Mouse (Mus musculus) hindbrain, embryonic 16.5 days (tissue): ENCODE data around the gene BC107364. TPM values are rescaled to one million over a fixed set of nuclear protein-coding genes. Genes with fewer than 3 reads are reported as not detected.
"Not testable (repeated sequence)": the region's sequence is repeated elsewhere in the genome, so short reads cannot be mapped to it uniquely, and the experiment has no call there.

Source experiments
- ATAC-seq: fragments of 200-750 bp; cut with Nextera tagmentation; 2 replicates; pipeline ENCODE4 v1.8.0; 2017; ENCODE audit warnings: moderate TSS enrichment, moderate library complexity
- H3K27ac ChIP-seq: fragments of 300-500 bp; sonication (generic); 2 replicates; pipeline ENCODE4 v1.5.1; 2014; ENCODE audit warnings: low read depth, mild to moderate bottlenecking, control low read depth, low read length, moderate library complexity
- H3K27me3 ChIP-seq: fragments of 300-500 bp; sonication (generic); replicated peaks from 2 replicates; pipeline ENCODE4 v1.6.1; 2014; ENCODE audit warnings: low read length; ENCODE audit not compliant: control insufficient read depth, insufficient read depth
- H3K36me3 ChIP-seq: fragments of 300-500 bp; sonication (generic); 2 replicates; pipeline ENCODE4 v1.6.1; 2014; ENCODE audit warnings: mild to moderate bottlenecking, low read length, moderate library complexity, mixed read lengths; ENCODE audit not compliant: control insufficient read depth, insufficient read depth
- H3K4me1 ChIP-seq: fragments of 300-500 bp; sonication (generic); 2 replicates; pipeline ENCODE4 v1.6.1; 2014; ENCODE audit warnings: low read depth, low read length; ENCODE audit not compliant: control insufficient read depth, insufficient read depth
- H3K4me2 ChIP-seq: fragments of 300-500 bp; sonication (generic); 2 replicates; pipeline ENCODE4 v1.6.1; 2014; ENCODE audit warnings: mild to moderate bottlenecking, low read length, control low read depth, moderate library complexity
- H3K4me3 ChIP-seq: fragments of 300-500 bp; sonication (generic); 2 replicates; pipeline ENCODE4 v1.5.1; 2014; ENCODE audit warnings: mild to moderate bottlenecking, low read length, control low read depth, moderate library complexity
- H3K9ac ChIP-seq: fragments of 300-500 bp; sonication (generic); 2 replicates; pipeline ENCODE4 v1.6.1; 2014; ENCODE audit warnings: low read depth, mild to moderate bottlenecking, control low read depth, low read length, moderate library complexity
- H3K9me3 ChIP-seq: fragments of 300-500 bp; sonication (generic); 2 replicates; pipeline ENCODE4 v1.6.1; 2014; ENCODE audit warnings: mild to moderate bottlenecking, low read length, moderate library complexity; ENCODE audit not compliant: control insufficient read depth
- WGBS: fragments of 180-500 bp; shearing (Covaris S2); extraction: QIAGEN DNeasy Blood & Tissue Kit; methylation state at CpG from one replicate; pipeline ENCODE4 v1.1.7; 2014; 5-methylcytosine and 5-hydroxymethylcytosine counted together
- polyA plus RNA-seq: library from polyadenylated mRNA; unstranded; fragments of >200 nt; fragmentation: Nextera tagmentation; extraction: Ambion mirVana; gene quantifications from 2 replicates; pipeline ENCODE4 v1.2.1, GENCODE M21; 2015

Gene BC107364
- polyA plus RNA-seq, 1 experiment from 2014 or later = not detected

DNA sequence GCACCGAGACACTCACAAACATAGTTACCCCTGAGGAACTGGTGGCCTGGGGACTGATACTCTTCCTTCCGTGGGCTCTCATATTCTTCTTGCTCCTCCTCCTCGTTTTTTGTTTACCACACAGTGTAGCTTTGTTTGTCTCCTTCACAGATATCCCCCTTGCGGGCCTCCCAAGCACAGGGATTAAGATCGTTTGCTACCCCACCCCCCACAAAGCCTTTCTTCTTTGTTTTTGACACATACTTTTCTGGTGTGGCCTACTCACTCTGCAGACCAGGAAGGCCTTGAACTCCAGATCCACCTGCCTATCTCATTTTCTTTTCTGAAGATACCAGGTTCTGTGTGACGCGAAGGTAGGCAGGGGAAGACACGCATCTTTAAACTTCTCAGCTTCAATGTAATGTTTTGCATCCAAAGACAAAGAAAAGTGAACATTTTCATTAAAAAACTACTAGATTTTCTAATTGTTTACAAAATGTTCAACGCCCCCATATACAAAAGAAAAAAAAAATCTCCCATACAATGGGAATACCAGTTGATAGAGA is 38.5 kb downstream of the BC107364 start:
- Histone ChIP-seq H3K4me2 (peak overlapping the region; percentile 88), H3K36me3 (no peaks in the 10 kb centered on the region), H3K9me3 (no peaks in the 10 kb centered on the region), H3K9ac (peak overlapping the region; percentile 91; the same call in 1 of the 2 replicates), H3K27me3 (peaks cover 24% of the 10 kb centered on the region), H3K27ac (no peak overlapping the region), H3K4me3 (peak overlapping the region; percentile 76), H3K4me1 (no peaks in the 10 kb centered on the region)
- ATAC-seq = no peak
- WGBS = 49% methylated on average over 9 of the region's 9 CpGs

DNA sequence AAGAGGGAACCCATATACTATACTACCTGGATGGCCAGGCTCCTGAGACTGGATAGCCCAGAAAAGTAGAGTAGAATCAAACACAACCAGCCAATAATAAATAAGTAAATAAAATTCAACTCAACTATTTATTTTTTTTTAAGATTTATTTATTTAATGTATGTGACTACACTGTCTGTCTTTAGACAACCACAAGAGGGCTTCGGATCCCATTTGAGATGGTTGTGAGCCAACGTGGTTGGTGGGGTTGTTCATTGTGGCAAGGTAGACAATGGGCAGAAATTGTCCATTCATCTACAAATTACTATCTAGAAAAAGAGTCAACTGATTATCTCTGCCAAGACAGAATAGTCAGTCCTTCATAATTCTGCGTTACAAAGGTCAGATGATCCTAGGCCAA is 40.3 kb downstream of the BC107364 start:
- WGBS = 71% methylated on average over 3 of the region's 3 CpGs
- no peak for ATAC-seq
- Histone ChIP-seq H3K27ac (no peak overlapping the region), H3K4me2 (no peak overlapping the region), H3K9me3 (no peaks in the 10 kb centered on the region), H3K27me3 (peaks cover 36% of the 10 kb centered on the region), H3K9ac (no peak overlapping the region), H3K4me3 (no peak overlapping the region), H3K36me3 (no peaks in the 10 kb centered on the region), H3K4me1 (no peaks in the 10 kb centered on the region)

DNA sequence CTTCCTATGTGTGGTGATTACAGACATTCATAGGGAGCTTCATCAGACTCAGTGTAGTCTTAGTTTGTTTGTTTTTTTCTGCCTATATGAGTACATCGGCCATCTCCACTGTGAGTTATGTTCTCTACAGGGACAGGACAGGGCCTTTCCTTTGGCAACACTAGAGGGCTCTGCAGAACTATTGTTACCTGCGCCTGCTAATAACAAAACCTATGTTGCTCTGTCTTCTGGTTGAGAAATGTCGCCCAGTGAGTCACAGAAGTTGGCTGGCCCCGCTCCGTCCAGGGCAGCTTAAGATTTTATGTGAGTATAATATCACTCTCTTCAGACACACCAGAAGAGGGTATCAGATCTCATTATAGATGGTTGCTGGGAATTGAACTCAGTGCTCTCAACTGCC is 41.1 kb downstream of the BC107364 start:
- Histone ChIP-seq H3K4me2 (no peak overlapping the region), H3K9me3 (no peaks in the 10 kb centered on the region), H3K27ac (no peak overlapping the region), H3K4me1 (no peaks in the 10 kb centered on the region), H3K27me3 (peaks cover 42% of the 10 kb centered on the region), H3K9ac (no peak overlapping the region), H3K36me3 (no peaks in the 10 kb centered on the region), H3K4me3 (no peak overlapping the region)
- 90% methylated on average over 5 of the region's 5 CpGs for WGBS
- no peak for ATAC-seq

DNA sequence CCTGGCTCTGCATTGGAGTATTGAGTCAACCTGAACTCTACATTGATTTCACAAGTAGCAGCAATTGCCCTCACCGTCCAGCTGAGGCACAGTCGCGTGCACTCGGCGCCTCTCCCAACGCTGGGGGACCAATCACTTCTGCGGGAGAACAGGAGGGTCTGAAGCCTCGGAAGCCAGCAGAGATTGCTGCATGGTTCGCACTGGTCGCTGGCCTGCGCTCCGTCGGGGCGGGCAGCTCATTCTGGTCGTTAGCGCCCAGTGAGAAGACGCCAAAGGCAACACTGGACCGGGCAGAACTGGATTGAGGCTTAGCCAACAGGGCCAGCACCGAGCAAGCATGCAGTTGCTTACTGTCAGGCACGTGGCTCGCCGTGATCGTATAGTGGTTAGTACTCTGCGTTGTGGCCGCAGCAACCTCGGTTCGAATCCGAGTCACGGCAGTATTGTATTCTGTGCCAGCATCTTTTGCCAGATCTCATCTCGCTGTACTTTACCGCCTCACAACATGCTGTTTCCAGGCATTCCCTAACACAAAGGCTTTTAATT is 42.3 kb downstream of the BC107364 start:
- no peak overlapping the region for H3K27ac ChIP-seq
- ATAC-seq = peak; percentile 16; the same call in 1 of the 2 replicates
- no peak overlapping the region for H3K4me3 ChIP-seq
- H3K9ac ChIP-seq = no peak overlapping the region
- H3K4me1 ChIP-seq = no peaks in the 10 kb centered on the region
- H3K36me3 ChIP-seq = no peaks in the 10 kb centered on the region
- peaks cover 52% of the 10 kb centered on the region for H3K27me3 ChIP-seq
- WGBS = 4% methylated on average over 31 of the region's 31 CpGs
- H3K4me2 ChIP-seq = peak overlapping the region; percentile 16
- H3K9me3 ChIP-seq = peaks cover 3% of the 10 kb centered on the region; the same call in 1 of the 2 replicates

GRCm38 (mm10) chr3:96408111-96408510 is 44.0 kb downstream of the BC107364 start:
- H3K27me3 ChIP-seq = peaks cover 65% of the 10 kb centered on the region
- H3K4me2 ChIP-seq, H3K27ac ChIP-seq, H3K9ac ChIP-seq, H3K4me3 ChIP-seq, H3K36me3 ChIP-seq, H3K4me1 ChIP-seq, H3K9me3 ChIP-seq, ATAC-seq: not testable (repeated sequence)
- WGBS = 92% methylated on average over 8 of the region's 10 CpGs

GRCm38 (mm10) chr3:96405541-96406503 is 46.3 kb downstream of the BC107364 start:
- Histone ChIP-seq H3K4me1 (peaks cover 4% of the 10 kb centered on the region; the same call in 1 of the 2 replicates), H3K9ac (no peak overlapping the region), H3K27ac (no peak overlapping the region), H3K36me3 (no peaks in the 10 kb centered on the region), H3K27me3 (peaks cover 79% of the 10 kb centered on the region), H3K9me3 (peaks cover 3% of the 10 kb centered on the region; the same call in 1 of the 2 replicates), H3K4me3 (no peak overlapping the region), H3K4me2 (no peak overlapping the region)
- no peak for ATAC-seq
- WGBS = 67% methylated on average over 32 of the region's 32 CpGs

- Histone ChIP-seq H3K27ac (no peak overlapping the region), H3K4me1 (peaks cover 4% of the 10 kb centered on the region; the same call in 1 of the 2 replicates), H3K4me2 (no peak overlapping the region), H3K4me3 (no peak overlapping the region), H3K27me3 (peaks cover 79% of the 10 kb centered on the region), H3K36me3 (no peaks in the 10 kb centered on the region), H3K9ac (no peak overlapping the region), H3K9me3 (peaks cover 3% of the 10 kb centered on the region; the same call in 1 of the 2 replicates)
- no peak for ATAC-seq
- WGBS = 22% methylated on average over 11 of the region's 11 CpGs
Observed at GRCm38 (mm10) chr3:96405004-96405403, 47.1 kb downstream of the BC107364 start.

DNA sequence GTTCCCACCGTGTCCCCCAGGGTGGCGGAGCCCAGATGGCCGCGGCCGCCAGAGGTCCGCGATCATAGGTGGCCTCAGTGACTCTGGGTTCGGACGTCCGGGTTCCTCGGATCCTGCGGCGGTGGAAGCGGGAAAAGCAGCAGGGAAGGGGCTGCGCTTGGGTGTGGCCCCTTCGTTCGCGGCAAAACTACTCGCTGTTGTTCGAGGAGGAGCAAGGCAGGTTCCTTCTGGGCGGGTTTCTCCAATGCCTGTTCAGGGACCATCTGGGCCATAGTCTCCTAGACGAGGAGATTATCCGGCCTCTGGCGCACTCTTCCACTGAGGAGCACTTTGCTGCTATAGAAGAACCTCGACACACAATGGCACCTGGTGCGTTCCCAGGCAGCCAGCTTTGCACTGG is 47.7 kb downstream of the BC107364 start:
- no peak for ATAC-seq
- Histone ChIP-seq H3K27me3 (peaks cover 79% of the 10 kb centered on the region), H3K9me3 (peaks cover 3% of the 10 kb centered on the region; the same call in 1 of the 2 replicates), H3K9ac (no peak overlapping the region), H3K4me3 (no peak overlapping the region), H3K36me3 (no peaks in the 10 kb centered on the region), H3K4me2 (0 out of 2 replicates have a peak overlapping the region, but pooled peaks have one; percentile 3), H3K27ac (no peak overlapping the region), H3K4me1 (peaks cover 4% of the 10 kb centered on the region; the same call in 1 of the 2 replicates)
- WGBS = under 1% methylated on average over 26 of the region's 26 CpGs

DNA sequence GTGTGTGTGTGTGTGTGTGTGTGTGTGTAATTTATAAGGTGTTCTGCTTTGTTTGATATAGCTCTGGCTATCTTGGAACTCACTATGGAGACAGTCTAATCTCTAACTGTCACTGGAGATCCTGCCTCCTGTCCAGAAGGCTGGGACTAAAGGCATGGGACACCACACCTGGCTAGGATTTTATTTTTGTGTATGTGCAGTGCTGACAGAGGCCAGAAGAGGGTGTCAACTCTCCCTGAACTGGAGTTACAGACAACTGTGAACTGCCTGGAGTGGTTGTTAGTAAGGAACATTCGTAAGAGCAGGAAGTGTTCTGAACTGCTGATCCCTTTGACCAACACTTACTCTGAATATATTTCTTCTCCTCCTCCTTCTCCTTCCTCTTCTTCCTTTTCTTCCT is 49.1 kb downstream of the BC107364 start:
- peaks cover 3% of the 10 kb centered on the region; the same call in 1 of the 2 replicates for H3K9me3 ChIP-seq
- H3K9ac ChIP-seq = no peak overlapping the region
- no peak for ATAC-seq
- H3K4me3 ChIP-seq = no peak overlapping the region
- H3K27ac ChIP-seq = no peak overlapping the region
- no peaks in the 10 kb centered on the region for H3K36me3 ChIP-seq
- H3K4me1 ChIP-seq = peaks cover 4% of the 10 kb centered on the region; the same call in 1 of the 2 replicates
- peaks cover 77% of the 10 kb centered on the region for H3K27me3 ChIP-seq
- 53% methylated on average over 1 of the region's 1 CpGs for WGBS
- no peak overlapping the region for H3K4me2 ChIP-seq
